Mouse (Mus musculus) kidney, embryonic 14.5 days (tissue): ENCODE measurements around the gene Capn2. TPM values are rescaled to one million over a fixed set of nuclear protein-coding genes. Genes with fewer than 3 reads are reported as not detected.
A peak's percentile ranks its signal among the peaks of the same experiment; 100 is the strongest.

Experiments used
- ATAC-seq: fragments of 200-750 bp; cut with Nextera tagmentation; 2 replicates; pipeline ENCODE4 v1.8.0; 2017; ENCODE audit warnings: moderate number of reproducible peaks, mild to moderate bottlenecking, moderate TSS enrichment, moderate library complexity; ENCODE audit not compliant: low FRiP score, low TSS enrichment
- H3K27ac ChIP-seq: fragments of 300-500 bp; sonication (generic); 2 replicates; pipeline ENCODE4 v1.5.1; 2014; ENCODE audit warnings: low read depth, mild to moderate bottlenecking, low read length, moderate library complexity, mixed read lengths
- H3K27me3 ChIP-seq: fragments of 300-500 bp; sonication (generic); 2 replicates; pipeline ENCODE4 v1.6.1; 2014; ENCODE audit warnings: mild to moderate bottlenecking, low read length; ENCODE audit not compliant: control insufficient read depth, insufficient read depth
- H3K36me3 ChIP-seq: fragments of 300-500 bp; sonication (generic); 2 replicates; pipeline ENCODE4 v1.6.1; 2014; ENCODE audit warnings: low read length, mixed read lengths; ENCODE audit not compliant: control insufficient read depth, insufficient read depth
- H3K4me1 ChIP-seq: fragments of 300-500 bp; sonication (generic); 2 replicates; pipeline ENCODE4 v1.6.1; 2014; ENCODE audit warnings: low read length, mixed read lengths; ENCODE audit not compliant: control insufficient read depth, insufficient read depth
- H3K4me2 ChIP-seq: fragments of 300-500 bp; sonication (generic); replicated peaks from 2 replicates; pipeline ENCODE4 v1.6.1; 2014; ENCODE audit warnings: low read depth, mild to moderate bottlenecking, low read length
- H3K4me3 ChIP-seq: fragments of 300-500 bp; sonication (generic); 2 replicates; pipeline ENCODE4 v1.5.1; 2014; ENCODE audit warnings: mild to moderate bottlenecking, low read length
- H3K9ac ChIP-seq: fragments of 300-500 bp; sonication (generic); 2 replicates; pipeline ENCODE4 v1.6.1; 2014; ENCODE audit warnings: low read depth, mild to moderate bottlenecking, low read length, moderate library complexity
- H3K9me3 ChIP-seq: fragments of 300-500 bp; sonication (generic); 2 replicates; pipeline ENCODE4 v1.6.1; 2016; ENCODE audit warnings: low read length; ENCODE audit not compliant: control insufficient read depth
- WGBS: fragments of 180-500 bp; shearing (Covaris S2); extraction: QIAGEN DNeasy Blood & Tissue Kit; methylation state at CpG from one replicate; pipeline ENCODE4 v1.1.7; 2014; 5-methylcytosine and 5-hydroxymethylcytosine counted together
- polyA plus RNA-seq: library from polyadenylated mRNA; unstranded; fragments of >200 nt; fragmentation: Nextera tagmentation; extraction: Ambion mirVana; gene quantifications from 2 replicates; pipeline ENCODE4 v1.2.1, GENCODE M21; 2014

Gene Capn2
- 52.3 and 94.7 TPM in 2 replicates for polyA plus RNA-seq

- no peaks in the 10 kb centered on the region for H3K27me3 ChIP-seq
- peaks cover 26% of the 10 kb centered on the region for H3K4me1 ChIP-seq
- peak; percentile 88 for ATAC-seq
- peak within 1 kb of the TSS; percentile 82 for H3K4me2 ChIP-seq
- no peaks in the 10 kb centered on the region for H3K9me3 ChIP-seq
- peak within 1 kb of the TSS; percentile 88 for H3K27ac ChIP-seq
- H3K4me3 ChIP-seq = peak within 1 kb of the TSS; percentile 75
- peak within 1 kb of the TSS; percentile 97 for H3K9ac ChIP-seq
- peaks cover 8% of the 10 kb centered on the region; the same call in 1 of the 2 replicates for H3K36me3 ChIP-seq
- WGBS = under 1% methylated on average over 68 of the region's 84 CpGs
Observed at GRCm38 (mm10) chr1:182516758-182517676, at the start of gene Capn2. Gene Capn2, minus strand, starts transcription at chr1:182517608.

GRCm38 (mm10) chr1:182565351-182565835, 48.0 kb upstream of the Capn2 start:
- Histone ChIP-seq H3K27ac (no peak overlapping the region), H3K9ac (no peak overlapping the region), H3K36me3 (no peaks in the 10 kb centered on the region), H3K4me2 (no peak overlapping the region), H3K4me1 (peaks cover 5% of the 10 kb centered on the region; the same call in 1 of the 2 replicates), H3K27me3 (no peaks in the 10 kb centered on the region), H3K4me3 (no peak overlapping the region), H3K9me3 (no peaks in the 10 kb centered on the region)
- ATAC-seq = no peak
- 89% methylated on average over 6 of the region's 6 CpGs for WGBS

GRCm38 (mm10) chr1:182564408-182565120, 47.2 kb upstream of the Capn2 start, which contains the start of gene Capn8:
Gene Capn8, plus strand, starts transcription at chr1:182565007.
- Histone ChIP-seq H3K4me3 (no peak within 1 kb of the TSS), H3K4me1 (peaks cover 5% of the 10 kb centered on the region; the same call in 1 of the 2 replicates), H3K9ac (no peak within 1 kb of the TSS), H3K4me2 (no peak within 1 kb of the TSS), H3K36me3 (no peaks in the 10 kb centered on the region), H3K9me3 (no peaks in the 10 kb centered on the region), H3K27me3 (no peaks in the 10 kb centered on the region), H3K27ac (no peak within 1 kb of the TSS)
- WGBS = 86% methylated on average over 5 of the region's 5 CpGs
- ATAC-seq = no peak; the same call in 1 of the 2 replicates

- Histone ChIP-seq H3K36me3 (no peaks in the 10 kb centered on the region), H3K4me1 (peaks cover 5% of the 10 kb centered on the region; the same call in 1 of the 2 replicates), H3K27me3 (no peaks in the 10 kb centered on the region), H3K27ac (no peak overlapping the region), H3K4me3 (no peak overlapping the region), H3K9me3 (no peaks in the 10 kb centered on the region), H3K9ac (no peak overlapping the region), H3K4me2 (peak overlapping the region; percentile 29; the same call in 1 of the 2 replicates)
- WGBS = 28% methylated on average over 16 of the region's 16 CpGs
- peak; percentile 68 for ATAC-seq
Observed at GRCm38 (mm10) chr1:182562576-182563370, 45.4 kb upstream of the Capn2 start.

GRCm38 (mm10) chr1:182561945-182562514, 44.6 kb upstream of the Capn2 start:
- ATAC-seq = no peak
- Histone ChIP-seq H3K4me1 (peaks cover 5% of the 10 kb centered on the region; the same call in 1 of the 2 replicates), H3K9me3 (no peaks in the 10 kb centered on the region), H3K27me3 (no peaks in the 10 kb centered on the region), H3K9ac (no peak overlapping the region), H3K27ac (no peak overlapping the region), H3K36me3 (no peaks in the 10 kb centered on the region), H3K4me2 (no peak overlapping the region), H3K4me3 (no peak overlapping the region)
- WGBS = 76% methylated on average over 11 of the region's 11 CpGs

GRCm38 (mm10) chr1:182560390-182561098, 43.1 kb upstream of the Capn2 start:
- no peak overlapping the region for H3K4me2 ChIP-seq
- peak; percentile 64 for ATAC-seq
- no peaks in the 10 kb centered on the region for H3K27me3 ChIP-seq
- peaks cover 5% of the 10 kb centered on the region; the same call in 1 of the 2 replicates for H3K4me1 ChIP-seq
- 31% methylated on average over 3 of the region's 3 CpGs for WGBS
- no peak overlapping the region for H3K9ac ChIP-seq
- H3K9me3 ChIP-seq = no peaks in the 10 kb centered on the region
- no peak overlapping the region for H3K27ac ChIP-seq
- H3K36me3 ChIP-seq = no peaks in the 10 kb centered on the region
- no peak overlapping the region for H3K4me3 ChIP-seq

DNA sequence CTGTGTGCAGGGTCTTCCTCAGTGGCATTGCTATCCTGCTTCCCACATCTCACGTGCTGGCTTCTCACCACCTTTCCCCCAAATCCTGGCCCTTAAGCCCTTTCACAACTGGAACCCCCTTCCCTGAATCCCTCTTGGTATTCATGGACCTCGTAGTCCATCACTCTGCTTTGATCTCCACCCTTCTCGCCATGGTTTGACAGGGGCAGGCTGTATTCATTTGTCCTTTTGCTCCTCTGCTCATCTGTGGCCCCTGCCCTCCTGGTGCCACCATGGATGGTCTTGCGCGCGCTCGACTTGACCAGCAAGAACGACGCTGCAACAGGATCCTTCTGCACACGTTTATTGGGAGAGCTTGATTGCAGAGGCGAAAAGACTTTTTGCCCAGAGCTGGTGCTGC, 42.1 kb upstream of the Capn2 start:
- ATAC-seq = no peak
- Histone ChIP-seq H3K4me3 (no peak overlapping the region), H3K36me3 (no peaks in the 10 kb centered on the region), H3K9ac (no peak overlapping the region), H3K4me2 (no peak overlapping the region), H3K27me3 (no peaks in the 10 kb centered on the region), H3K27ac (no peak overlapping the region), H3K4me1 (peaks cover 5% of the 10 kb centered on the region; the same call in 1 of the 2 replicates), H3K9me3 (no peaks in the 10 kb centered on the region)
- WGBS = 90% methylated on average over 10 of the region's 11 CpGs
